Mouse (Mus musculus) spleen, adult 2 months (tissue): Measurements from ENCODE around the gene B4galnt2. TPM values are rescaled to one million over a fixed set of nuclear protein-coding genes. Genes with fewer than 3 reads are reported as not detected.

Experiments used
- DNase-seq, 2 experiments: peaks; one replicate each; pipeline versions ENCODE4 v3.0.0 to v3.0.0-alpha.2; 2012 to 2021; ENCODE audit warnings: low spot score in 2 of 2, low read depth in 1 of 2
- H3K27ac ChIP-seq: fragments of 200-500 bp; 2 replicates; pipeline ENCODE4 v1.5.1; 2012; ENCODE audit warnings: low read length, inconsistent platforms; ENCODE audit not compliant: insufficient read depth
- H3K27me3 ChIP-seq: fragments of 200-500 bp; 2 replicates; pipeline ENCODE4 v1.6.1; 2012; ENCODE audit warnings: mild to moderate bottlenecking, moderate library complexity, low read length, inconsistent platforms; ENCODE audit not compliant: control insufficient read depth, insufficient read depth
- H3K36me3 ChIP-seq: fragments of 200-500 bp; 2 replicates; pipeline ENCODE4 v1.6.1; 2012; ENCODE audit warnings: mild to moderate bottlenecking, low read length, inconsistent platforms; ENCODE audit not compliant: control insufficient read depth, insufficient read depth
- H3K4me1 ChIP-seq: fragments of 200-500 bp; 2 replicates; pipeline ENCODE4 v1.6.1; 2011; ENCODE audit warnings: inconsistent platforms; ENCODE audit not compliant: control insufficient read depth, insufficient read depth, insufficient read length
- H3K4me3 ChIP-seq: fragments of 200-500 bp; 2 replicates; pipeline ENCODE4 v1.5.1; 2011; ENCODE audit warnings: mild to moderate bottlenecking, inconsistent platforms; ENCODE audit not compliant: insufficient read depth, insufficient read length; ENCODE audit errors: extremely low read depth
- CTCF ChIP-seq: fragments of 200-500 bp; IDR thresholded peaks from 2 replicates; pipeline ENCODE4 v1.5.1; 2011; ENCODE audit warnings: mild to moderate bottlenecking, inconsistent platforms; ENCODE audit not compliant: insufficient read depth, insufficient read length, insufficient replicate concordance; ENCODE audit errors: extremely low read depth
- POLR2A ChIP-seq: fragments of 200-500 bp; IDR thresholded peaks from 2 replicates; pipeline ENCODE4 v1.6.1; 2011; ENCODE audit warnings: low read depth, low read length, inconsistent platforms
- WGBS: fragments of 180-500 bp; shearing (Covaris S2); methylation state at CpG from one replicate; pipeline ENCODE4 v1.1.7; 2018; 5-methylcytosine and 5-hydroxymethylcytosine counted together
- polyA plus RNA-seq: library from polyadenylated mRNA; depleted of rRNA; stranded (reverse); fragments of >200 nt; gene quantifications from 2 replicates; pipeline ENCODE4 v1.2.3, GENCODE M21; 2012

The B4galnt2 gene
- polyA plus RNA-seq, 1 experiment: not detected

DNA sequence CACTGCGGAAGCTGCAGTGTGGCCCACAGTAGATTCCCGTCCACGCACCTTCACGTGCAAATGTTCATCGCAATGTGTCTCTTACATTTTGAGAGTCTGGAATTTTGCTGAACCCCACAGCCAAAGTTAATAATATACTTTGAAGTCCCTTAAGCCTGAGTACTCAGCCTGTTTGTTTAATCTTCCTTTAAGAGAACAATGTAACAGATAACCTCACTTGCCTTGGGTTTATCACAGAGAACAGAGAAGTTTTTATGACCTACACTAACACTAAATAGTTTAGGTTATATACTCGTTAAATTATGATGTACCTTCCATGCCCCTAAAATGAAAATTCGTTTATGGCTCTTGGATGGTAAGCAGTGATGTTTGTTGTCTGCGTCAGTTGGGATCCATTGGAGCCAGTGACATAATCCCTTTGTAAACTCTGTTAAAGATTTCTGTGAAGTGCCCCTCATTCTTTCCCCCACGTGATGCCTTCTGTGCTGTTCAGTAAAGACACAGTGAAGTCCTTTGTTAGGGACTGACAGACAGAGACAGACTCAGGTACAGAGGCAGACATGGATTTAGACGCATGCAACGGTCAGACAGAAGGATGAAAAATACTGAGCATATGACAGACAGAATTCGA is 7.4 kb upstream of the B4galnt2 start:
- H3K4me1 ChIP-seq: no peaks in the 10 kb centered on the region
- no peaks in the 10 kb centered on the region for H3K36me3 ChIP-seq
- 80% methylated on average over 12 of the region's 12 CpGs for WGBS
- no peak overlapping the region for H3K27ac ChIP-seq
- H3K27me3 ChIP-seq: peaks cover 6% of the 10 kb centered on the region
- H3K4me3 ChIP-seq: no peak overlapping the region
- DNase-seq: no peak
- TF ChIP-seq CTCF (no peak), POLR2A (no peak)

DNA sequence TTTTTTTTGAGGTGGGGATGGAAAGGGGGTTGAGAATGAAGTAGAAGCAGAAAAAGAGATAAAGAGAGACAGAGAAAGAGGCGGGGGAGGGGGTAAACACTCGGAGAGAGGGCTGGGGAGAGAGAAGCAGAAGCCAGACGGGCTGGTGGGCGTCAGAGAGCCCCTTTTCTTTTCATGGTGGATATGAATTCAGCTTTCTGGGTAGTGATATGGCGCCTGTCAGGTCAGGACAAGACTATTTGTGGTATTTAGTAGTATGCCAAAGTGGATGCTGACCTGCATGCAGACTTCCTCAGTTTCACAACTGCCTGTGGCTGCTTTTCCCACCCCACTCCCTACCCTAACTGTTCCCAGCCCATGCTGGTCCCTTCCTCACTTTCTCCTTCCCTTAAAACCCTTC is 1.7 kb upstream of the B4galnt2 start:
- Histone ChIP-seq H3K4me1 (no peaks in the 10 kb centered on the region; the same call in 1 of the 2 replicates), H3K27me3 (peaks cover 22% of the 10 kb centered on the region), H3K36me3 (no peaks in the 10 kb centered on the region), H3K27ac (no peak overlapping the region), H3K4me3 (no peak overlapping the region)
- WGBS: 12% methylated on average over 5 of the region's 5 CpGs
- TF ChIP-seq POLR2A: no peak
- no peak for TF ChIP-seq CTCF
- no peak for DNase-seq

- peaks cover 22% of the 10 kb centered on the region for H3K27me3 ChIP-seq
- WGBS: 5% methylated on average over 28 of the region's 28 CpGs
- DNase-seq: no peak
- no peak overlapping the region for H3K27ac ChIP-seq
- H3K4me1 ChIP-seq: no peaks in the 10 kb centered on the region; the same call in 1 of the 2 replicates
- no peak overlapping the region for H3K4me3 ChIP-seq
- TF ChIP-seq CTCF (no peak), POLR2A (no peak)
- no peaks in the 10 kb centered on the region for H3K36me3 ChIP-seq
Observed at GRCm38 (mm10) chr11:95915006-95915710, 467 bp upstream of the B4galnt2 start.

DNA sequence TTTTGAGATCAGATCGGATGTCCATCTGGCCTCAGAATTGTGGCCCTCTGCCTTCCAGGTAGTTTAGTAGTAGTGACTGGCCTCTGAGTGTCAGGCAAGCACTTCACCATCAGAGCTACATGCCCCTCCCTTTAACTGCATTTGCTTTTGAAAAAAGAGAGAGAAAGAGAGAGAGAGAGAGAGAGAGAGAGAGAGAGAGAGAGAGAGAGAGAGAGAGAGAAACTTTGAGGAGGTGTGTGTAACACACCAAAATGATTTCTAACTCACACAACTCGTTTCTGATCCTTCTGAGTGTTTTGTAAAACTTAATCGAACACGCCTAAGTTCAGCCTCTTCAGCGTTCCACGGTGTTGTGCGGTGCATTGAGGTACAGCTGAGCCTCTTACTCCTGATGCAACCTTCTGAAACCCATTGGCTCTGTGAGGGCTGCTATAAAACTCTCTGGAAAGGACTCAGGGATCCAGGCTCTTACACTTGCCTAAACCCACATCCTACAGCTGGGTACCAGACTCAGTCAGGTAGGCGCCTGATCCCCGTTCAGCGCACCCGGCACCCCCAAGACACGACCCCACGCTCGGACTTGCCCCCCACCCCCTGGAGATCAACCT is 628 bp downstream of the B4galnt2 start:
- no peak for DNase-seq

DNA sequence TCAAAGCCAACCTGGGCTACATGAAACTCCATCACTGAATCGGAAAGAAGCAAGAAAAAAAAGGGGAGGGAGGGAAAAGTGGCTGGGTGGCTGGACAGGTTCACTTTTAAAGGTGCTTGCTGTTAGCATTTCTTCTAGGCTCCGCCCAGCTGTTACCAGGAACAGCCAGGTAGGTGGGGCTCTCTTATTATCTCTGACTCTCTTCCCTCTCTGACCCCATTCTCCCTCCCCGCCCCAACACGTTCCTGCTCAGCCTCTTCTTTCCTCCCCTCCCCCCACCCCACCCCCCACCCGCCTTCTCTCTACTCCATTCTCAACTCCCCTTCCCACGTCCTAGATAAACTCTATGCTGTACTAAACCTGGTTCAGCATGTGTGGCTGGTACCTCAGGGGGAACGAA is 3.1 kb downstream of the B4galnt2 start:
- H3K27ac ChIP-seq: no peak overlapping the region
- no peak overlapping the region for H3K4me3 ChIP-seq
- 43% methylated on average over 7 of the region's 7 CpGs for WGBS
- no peak for TF ChIP-seq CTCF
- no peak for TF ChIP-seq POLR2A
- peaks cover 17% of the 10 kb centered on the region for H3K27me3 ChIP-seq
- H3K36me3 ChIP-seq: no peaks in the 10 kb centered on the region
- no peaks in the 10 kb centered on the region; the same call in 1 of the 2 replicates for H3K4me1 ChIP-seq
- DNase-seq: no peak

More for the DNA sequence above, 628 bp downstream of the B4galnt2 start:
- Histone ChIP-seq H3K27ac (no peak overlapping the region), H3K27me3 (peaks cover 22% of the 10 kb centered on the region), H3K36me3 (no peaks in the 10 kb centered on the region), H3K4me3 (no peak overlapping the region), H3K4me1 (no peaks in the 10 kb centered on the region; the same call in 1 of the 2 replicates)
- TF ChIP-seq CTCF: no peak
- no peak for TF ChIP-seq POLR2A
- WGBS: 5% methylated on average over 14 of the region's 14 CpGs

- DNase-seq: no peak
Observed at GRCm38 (mm10) chr11:95907805-95908524, 6.7 kb downstream of the B4galnt2 start.

More at GRCm38 (mm10) chr11:95907805-95908524, 6.7 kb downstream of the B4galnt2 start:
- Histone ChIP-seq H3K27me3 (peaks cover 2% of the 10 kb centered on the region), H3K4me3 (no peak overlapping the region), H3K36me3 (no peaks in the 10 kb centered on the region), H3K27ac (no peak overlapping the region), H3K4me1 (no peaks in the 10 kb centered on the region)
- no peak for TF ChIP-seq CTCF
- TF ChIP-seq POLR2A: no peak
- WGBS: 35% methylated on average over 5 of the region's 5 CpGs
